Comparison of ENCODE assay signal across 8 mouse cellular contexts in genomic region chr6:124464305-124465271, GRCm38 (mm10). TPM values are rescaled to one million over a fixed set of nuclear protein-coding genes. Genes with fewer than 3 reads are reported as not detected.
A peak's percentile ranks its signal among the peaks of the same experiment; 100 is the strongest.
DNase-seq lines count a peak whose midpoint lies in the region; ATAC-seq and TF ChIP-seq lines count a peak whose summit lies in the region.

Gene Clstn3 (minus strand): TSS chr6:124464794.

- H3K9ac ChIP-seq in ES-Bruce4 (ENCODE audit: low read depth, poor library complexity, severe bottlenecking), result peak within 1 kb of the TSS; percentile 49
- peak within 1 kb of the TSS; percentile 68 for H3K9ac ChIP-seq in forebrain, embryonic 12.5 days
- H3K9ac ChIP-seq in liver, embryonic 16.5 days (ENCODE audit: low read depth, low read length), result peak within 1 kb of the TSS; percentile 62
- H3K9ac ChIP-seq in neural tube, embryonic 14.5 days (replicated peaks; ENCODE audit: low read depth, low read length), result peak within 1 kb of the TSS; percentile 70

- no peaks in the 10 kb centered on the region for H3K27me3 ChIP-seq in ES-Bruce4 (ENCODE audit: control insufficient read depth, insufficient read depth, low read length, poor library complexity, severe bottlenecking)
- H3K27me3 ChIP-seq in forebrain, embryonic 12.5 days, result 0 out of 2 replicates have a peak, but pooled peaks cover 4% of the 10 kb centered on the region
- H3K27me3 ChIP-seq in liver, embryonic 16.5 days (ENCODE audit: control insufficient read depth, insufficient read depth, low read depth, low read length), result no peaks in the 10 kb centered on the region
- no peaks in the 10 kb centered on the region for H3K27me3 ChIP-seq in neural tube, embryonic 14.5 days (ENCODE audit: control insufficient read depth, insufficient read depth, low read length)

- H3K27ac ChIP-seq in ES-Bruce4 (ENCODE audit: insufficient read depth, low read length), result no peak within 1 kb of the TSS
- peak within 1 kb of the TSS; percentile 63 for H3K27ac ChIP-seq in forebrain, embryonic 12.5 days
- H3K27ac ChIP-seq in liver, embryonic 16.5 days (ENCODE audit: low read length), result no peak within 1 kb of the TSS
- peak within 1 kb of the TSS; percentile 86 for H3K27ac ChIP-seq in neural tube, embryonic 14.5 days (ENCODE audit: low read depth, low read length)

- no peaks in the 10 kb centered on the region for H3K9me3 ChIP-seq in ES-Bruce4 (replicated peaks; ENCODE audit: control insufficient read depth, insufficient read depth, low read length, poor library complexity, severe bottlenecking)
- H3K9me3 ChIP-seq in forebrain, embryonic 12.5 days, result no peaks in the 10 kb centered on the region
- no peaks in the 10 kb centered on the region for H3K9me3 ChIP-seq in liver, embryonic 16.5 days (replicated peaks; ENCODE audit: control insufficient read depth, low read length)
- no peaks in the 10 kb centered on the region for H3K9me3 ChIP-seq in neural tube, embryonic 14.5 days (ENCODE audit: control insufficient read depth, low read length)

- H3K4me3 ChIP-seq in ES-Bruce4 (ENCODE audit: low read depth, low read length), result peak within 1 kb of the TSS; percentile 70
- H3K4me3 ChIP-seq in forebrain, embryonic 12.5 days (replicated peaks), result peak within 1 kb of the TSS; percentile 52
- peak within 1 kb of the TSS; percentile 48 for H3K4me3 ChIP-seq in liver, embryonic 16.5 days (ENCODE audit: low read depth, low read length)
- peak within 1 kb of the TSS; percentile 51 for H3K4me3 ChIP-seq in neural tube, embryonic 14.5 days (ENCODE audit: low read depth, low read length)

- peak; percentile 83 for DNase-seq in c-Kit-positive CD71-positive TER-119-positive erythroid progenitor cells, embryonic 14.5 days (ENCODE audit: low spot score)
- peak; percentile 54 to 68 for DNase-seq in heart, postnatal 14 days
- peak; percentile 84 to 88 for DNase-seq in kidney, postnatal 4 days
- DNase-seq in testis, postnatal 10 days (ENCODE audit: low spot score), result peak; percentile 82

- TF ChIP-seq EP300 in ES-Bruce4 (IDR thresholded peaks at IDR 0.05; ENCODE audit: insufficient read depth, low read depth, low read length), result no peak

- peak within 1 kb of the TSS; percentile 82 for H3K4me2 ChIP-seq in forebrain, embryonic 12.5 days
- H3K4me2 ChIP-seq in liver, embryonic 16.5 days (ENCODE audit: low read depth, low read length), result peak within 1 kb of the TSS; percentile 76
- H3K4me2 ChIP-seq in neural tube, embryonic 14.5 days (ENCODE audit: low read depth, low read length), result peak within 1 kb of the TSS; percentile 55

- intact Hi-C loops in heart, postnatal 14 days (cut with DNase I), result no loop called here

- peak; percentile 98 for ATAC-seq in forebrain, embryonic 12.5 days (ENCODE audit: low FRiP score)
- ATAC-seq in liver, embryonic 16.5 days (ENCODE audit: low read depth), result peak; percentile 96
- ATAC-seq in neural tube, embryonic 14.5 days (ENCODE audit: low read depth), result peak; percentile 98

- TF ChIP-seq CTCF in ES-Bruce4 (IDR thresholded peaks at IDR 0.05; ENCODE audit: low read depth, low read length), result no peak

- 6% methylated on average over 26 of the region's 27 CpGs for WGBS in forebrain, embryonic 12.5 days
- 12% methylated on average over 27 of the region's 27 CpGs for WGBS in liver, embryonic 16.5 days (ENCODE audit: insufficient replicate concordance)
- WGBS in neural tube, embryonic 14.5 days, result 7% methylated on average over 27 of the region's 27 CpGs

- no peaks in the 10 kb centered on the region for H3K4me1 ChIP-seq in ES-Bruce4 (ENCODE audit: control insufficient read depth, insufficient read depth, low read length)
- peaks cover 18% of the 10 kb centered on the region for H3K4me1 ChIP-seq in forebrain, embryonic 12.5 days
- H3K4me1 ChIP-seq in liver, embryonic 16.5 days (ENCODE audit: control insufficient read depth, low read depth, low read length), result peaks cover 12% of the 10 kb centered on the region; the same call in 1 of the 2 replicates
- peaks cover 13% of the 10 kb centered on the region for H3K4me1 ChIP-seq in neural tube, embryonic 14.5 days (ENCODE audit: control insufficient read depth, insufficient read depth, low read length)

- peak; percentile 39 for TF ChIP-seq POLR2A in ES-Bruce4 (IDR thresholded peaks at IDR 0.05; ENCODE audit: insufficient read depth, low read length)

- H3K36me3 ChIP-seq in ES-Bruce4 (ENCODE audit: control insufficient read depth, insufficient read depth, low read length, poor library complexity, severe bottlenecking), result no peaks in the 10 kb centered on the region
- H3K36me3 ChIP-seq in forebrain, embryonic 12.5 days (replicated peaks), result 0 out of 2 replicates have a peak, but pooled peaks cover 2% of the 10 kb centered on the region
- no peaks in the 10 kb centered on the region for H3K36me3 ChIP-seq in liver, embryonic 16.5 days (ENCODE audit: control insufficient read depth, insufficient read depth)
- H3K36me3 ChIP-seq in neural tube, embryonic 14.5 days (ENCODE audit: control insufficient read depth, insufficient read depth, low read length), result no peaks in the 10 kb centered on the region

RNA-seq across cellular contexts. Expression of gene Clstn3, which starts in this region (rescaled TPM):
- 17.1 and 25.6 TPM in 2 replicates for polyA plus RNA-seq in ES-Bruce4 (2011; ENCODE audit: insufficient read depth, insufficient read length, low read depth, missing spikeins)
- 25.9 and 27.3 TPM in 2 replicates for polyA plus RNA-seq in forebrain, embryonic 12.5 days (2016; fragmentation: Nextera tagmentation; extraction: Ambion mirVana)
- total RNA-seq in heart, postnatal 14 days (2021), result 1 to 10 TPM in 1 of 2 experiments, under 1 TPM in 1; 0.24 to 1.5 TPM
- 4.9 and 5.1 TPM in 2 replicates for polyA plus RNA-seq in liver, embryonic 16.5 days (2015; fragmentation: Nextera tagmentation; extraction: Ambion mirVana)
- 90.4 and 96.1 TPM in 2 replicates for polyA plus RNA-seq in neural tube, embryonic 14.5 days (2014; fragmentation: Nextera tagmentation; extraction: Ambion mirVana)

Comparison
In these comparisons a context has a peak if more than half of its experiments do, and no peak if none do; other contexts are left out.
1. H3K27ac ChIP-seq: peak in forebrain, embryonic 12.5 days (single experiment) and neural tube, embryonic 14.5 days (single experiment); none in ES-Bruce4 (single experiment) and liver, embryonic 16.5 days (single experiment).
2. Peak in every context shown above with its lines, with median percentiles within 50 percentile points of each other: H3K4me3 ChIP-seq, H3K9ac ChIP-seq, DNase-seq, ATAC-seq and H3K4me2 ChIP-seq.